Mouse (Mus musculus) lung, adult 2 months (tissue): ENCODE measurements around the gene Nfxl1.

ENCODE experiments used
- CTCF ChIP-seq: fragments of 200-500 bp; IDR thresholded peaks from 2 replicates; pipeline ENCODE4 v1.5.1; 2011; ENCODE audit warnings: mild to moderate bottlenecking, low read length, control low read depth; ENCODE audit not compliant: insufficient read depth
- POLR2A ChIP-seq: fragments of 200-500 bp; IDR thresholded peaks from 2 replicates; pipeline ENCODE4 v1.6.1; 2011; ENCODE audit warnings: low read depth, mild to moderate bottlenecking, control low read depth, low read length, borderline replicate concordance; ENCODE audit errors: extremely low read depth

- TF ChIP-seq CTCF (no peak), POLR2A (no peak)
Observed at GRCm38 (mm10) chr5:72496756-72497155, 62.7 kb downstream of the Nfxl1 start.
